Mouse (Mus musculus) heart, embryonic 14.5 days (tissue): ENCODE measurements at regions not wholly inside any gene's neighbourhood (a gene's known extent, or its start where the extent isn't known, plus 50 kb on each side); places are given as distances from the start of the nearest gene placed in this dataset.

Experiments
- ATAC-seq: fragments of 200-750 bp; cut with Nextera tagmentation; 2 replicates; pipeline ENCODE4 v1.8.0; 2017; ENCODE audit warnings: low read depth, moderate TSS enrichment; ENCODE audit not compliant: insufficient number of reproducible peaks, insufficient read depth, low FRiP score
- H3K27ac ChIP-seq, 2 experiments: fragments of 200-500 bp in 1 of 2; fragments of 300-500 bp in 1 of 2; sonication (generic) in 1 of 2; replicated peaks in 1 of 2; 2 replicates each; pipeline ENCODE4 v1.5.1; 2012 to 2014; ENCODE audit warnings: low read depth in 2 of 2, low read length in 2 of 2, control low read depth in 1 of 2, mild to moderate bottlenecking in 1 of 2, mixed read lengths in 1 of 2; ENCODE audit not compliant: control insufficient read depth in 1 of 2, insufficient read depth in 1 of 2
- H3K27me3 ChIP-seq: fragments of 300-500 bp; sonication (generic); 2 replicates; pipeline ENCODE4 v1.6.1; 2014; ENCODE audit warnings: mild to moderate bottlenecking, low read length, control low read depth; ENCODE audit not compliant: control insufficient read depth, insufficient read depth
- H3K36me3 ChIP-seq: fragments of 300-500 bp; sonication (generic); 2 replicates; pipeline ENCODE4 v1.6.1; 2014; ENCODE audit warnings: mild to moderate bottlenecking, control low read depth, low read length, mixed read lengths; ENCODE audit not compliant: control insufficient read depth, insufficient read depth
- H3K4me1 ChIP-seq, 2 experiments: fragments of 200-500 bp in 1 of 2; fragments of 300-500 bp in 1 of 2; sonication (generic) in 1 of 2; 2 replicates each; pipeline ENCODE4 v1.6.1; 2012 to 2014; ENCODE audit warnings: low read length in 2 of 2, control low read depth in 1 of 2, mixed read lengths in 1 of 2; ENCODE audit not compliant: control insufficient read depth in 2 of 2, insufficient read depth in 2 of 2
- H3K4me2 ChIP-seq: fragments of 300-500 bp; sonication (generic); 2 replicates; pipeline ENCODE4 v1.6.1; 2014; ENCODE audit warnings: mild to moderate bottlenecking, low read length
- H3K4me3 ChIP-seq, 2 experiments: fragments of 200-500 bp in 1 of 2; fragments of 300-500 bp in 1 of 2; sonication (generic) in 1 of 2; 2 replicates each; pipeline ENCODE4 v1.5.1; 2012 to 2014; ENCODE audit warnings: low read length in 2 of 2, mild to moderate bottlenecking in 2 of 2, control low read depth in 1 of 2, low read depth in 1 of 2, moderate library complexity in 1 of 2; ENCODE audit not compliant: control insufficient read depth in 1 of 2, insufficient read depth in 1 of 2
- H3K9ac ChIP-seq: fragments of 300-500 bp; sonication (generic); 2 replicates; pipeline ENCODE4 v1.6.1; 2014; ENCODE audit warnings: mild to moderate bottlenecking, low read length
- H3K9me3 ChIP-seq: fragments of 300-500 bp; sonication (generic); 2 replicates; pipeline ENCODE4 v1.6.1; 2016; ENCODE audit warnings: low read length, control low read depth; ENCODE audit not compliant: control insufficient read depth
- WGBS: fragments of 180-500 bp; shearing (Covaris S2); extraction: QIAGEN DNeasy Blood & Tissue Kit; methylation state at CpG from one replicate; pipeline ENCODE4 v1.1.7; 2014; 5-methylcytosine and 5-hydroxymethylcytosine counted together

- Histone ChIP-seq H3K4me2 (no peak overlapping the region), H3K27me3 (no peaks in the 10 kb centered on the region), H3K4me3 (no peak overlapping the region), H3K9me3 (no peaks in the 10 kb centered on the region), H3K9ac (no peak overlapping the region), H3K36me3 (no peaks in the 10 kb centered on the region), H3K4me1 (peaks cover 4 to 5% of the 10 kb centered on the region in 2 experiments; a peak in 3 of 4 replicates), H3K27ac (no peak overlapping the region)
- WGBS, result 68% methylated on average over 4 of the region's 4 CpGs
- ATAC-seq, result no peak
Measured at GRCm38 (mm10) chr10:68978115-68978514, 173.1 kb upstream of the Rhobtb1 start.

DNA sequence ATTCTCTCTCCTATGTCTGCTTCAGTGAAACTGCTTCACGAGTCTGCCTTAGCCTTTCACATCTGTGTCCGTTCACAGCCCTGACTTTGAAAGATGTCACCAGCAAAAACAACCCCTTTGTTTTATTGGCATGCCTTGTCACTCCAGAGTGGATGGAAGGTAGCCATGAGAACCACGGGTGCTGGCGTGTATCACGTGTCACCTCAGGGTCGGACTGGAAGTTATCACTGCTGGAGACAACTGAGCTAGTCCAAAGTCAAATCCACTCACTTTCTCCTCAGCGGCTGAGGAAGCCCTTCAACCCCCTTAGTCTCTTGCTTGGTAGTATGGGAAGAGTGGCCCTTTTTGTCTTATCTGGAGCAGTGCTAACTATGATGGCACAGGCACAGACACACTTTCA lies 171.3 kb upstream of the Rhobtb1 start:
- ATAC-seq, result no peak
- Histone ChIP-seq H3K4me3 (no peak overlapping the region), H3K9me3 (no peaks in the 10 kb centered on the region), H3K27me3 (no peaks in the 10 kb centered on the region), H3K4me1 (peaks cover 4 to 5% of the 10 kb centered on the region in 2 experiments; a peak in 3 of 4 replicates), H3K4me2 (no peak overlapping the region), H3K27ac (no peak overlapping the region), H3K36me3 (no peaks in the 10 kb centered on the region), H3K9ac (no peak overlapping the region)
- 36% methylated on average over 7 of the region's 7 CpGs for WGBS

GRCm38 (mm10) chr10:68982288-68982687 lies 168.9 kb upstream of the Rhobtb1 start:
- 78% methylated on average over 8 of the region's 8 CpGs for WGBS
- H3K9ac ChIP-seq, result no peak overlapping the region
- H3K4me2 ChIP-seq, result no peak overlapping the region
- H3K9me3 ChIP-seq, result no peaks in the 10 kb centered on the region
- H3K27ac ChIP-seq, result no peak overlapping the region
- no peak for ATAC-seq
- no peaks in the 10 kb centered on the region for H3K36me3 ChIP-seq
- no peaks in the 10 kb centered on the region for H3K27me3 ChIP-seq
- no peak overlapping the region for H3K4me3 ChIP-seq
- H3K4me1 ChIP-seq, result peaks cover 4 to 5% of the 10 kb centered on the region in 2 experiments; a peak in 3 of 4 replicates

DNA sequence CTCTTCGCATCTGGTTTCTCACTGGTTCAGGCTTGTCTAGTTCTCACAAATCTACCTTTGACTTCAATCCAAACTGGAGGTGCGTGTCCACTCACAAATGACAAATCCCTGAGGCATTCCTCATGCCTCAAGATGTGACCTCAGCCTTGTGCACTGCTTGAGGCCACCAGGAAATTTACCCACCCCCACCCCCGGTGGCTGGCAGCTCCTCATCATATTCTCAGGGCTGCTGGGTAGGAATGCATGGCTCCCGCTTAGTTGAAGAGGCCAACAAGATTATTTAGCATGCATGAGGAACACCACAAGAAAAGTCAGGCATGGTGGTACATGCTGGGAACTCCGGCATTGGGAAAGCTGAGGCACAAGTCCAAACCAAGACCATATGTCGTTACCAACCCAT lies 160.7 kb upstream of the Rhobtb1 start:
- H3K9me3 ChIP-seq, result no peaks in the 10 kb centered on the region

GRCm38 (mm10) chr10:68999610-69000009 lies 151.6 kb upstream of the Rhobtb1 start:
- Histone ChIP-seq H3K4me3 (no peak overlapping the region), H3K9ac (no peak overlapping the region), H3K27me3 (no peaks in the 10 kb centered on the region), H3K9me3 (no peaks in the 10 kb centered on the region), H3K36me3 (no peaks in the 10 kb centered on the region), H3K27ac (no peak overlapping the region), H3K4me1 (no peaks in the 10 kb centered on the region), H3K4me2 (no peak overlapping the region)
- 65% methylated on average over 6 of the region's 6 CpGs for WGBS
- no peak for ATAC-seq

More for the DNA sequence above, 160.7 kb upstream of the Rhobtb1 start:
- Histone ChIP-seq H3K4me1 (no peaks in the 10 kb centered on the region), H3K27me3 (no peaks in the 10 kb centered on the region), H3K36me3 (no peaks in the 10 kb centered on the region), H3K9ac (no peak overlapping the region), H3K4me2 (no peak overlapping the region), H3K27ac (no peak overlapping the region), H3K4me3 (no peak overlapping the region)
- 82% methylated on average over 6 of the region's 6 CpGs for WGBS
- ATAC-seq, result no peak

- H3K4me1 ChIP-seq, result no peaks in the 10 kb centered on the region
- no peaks in the 10 kb centered on the region for H3K36me3 ChIP-seq
- no peak overlapping the region for H3K4me3 ChIP-seq
- H3K27me3 ChIP-seq, result no peaks in the 10 kb centered on the region
- ATAC-seq, result no peak
- no peak overlapping the region for H3K27ac ChIP-seq
- no peaks in the 10 kb centered on the region for H3K9me3 ChIP-seq
- H3K4me2 ChIP-seq, result no peak overlapping the region
- no peak overlapping the region for H3K9ac ChIP-seq
- 87% methylated on average over 12 of the region's 12 CpGs for WGBS
Measured at GRCm38 (mm10) chr10:69001654-69002435, 149.4 kb upstream of the Rhobtb1 start.

- no peaks in the 10 kb centered on the region for H3K36me3 ChIP-seq
- no peak overlapping the region for H3K4me3 ChIP-seq
- H3K27me3 ChIP-seq, result no peaks in the 10 kb centered on the region
- H3K4me1 ChIP-seq, result no peaks in the 10 kb centered on the region
- ATAC-seq, result no peak
- H3K27ac ChIP-seq, result no peak overlapping the region
- whole genome bisulfite sequencing, result 49% methylated on average over 9 of the region's 9 CpGs
- H3K4me2 ChIP-seq, result no peak overlapping the region
- H3K9ac ChIP-seq, result no peak overlapping the region
- H3K9me3 ChIP-seq, result no peaks in the 10 kb centered on the region
Measured at GRCm38 (mm10) chr10:69005199-69005872, 145.9 kb upstream of the Rhobtb1 start.
